Mouse (Mus musculus) embryonic facial prominence, embryonic 11.5 days (tissue): ENCODE measurements around the gene Bag6. TPM values are rescaled to one million over a fixed set of nuclear protein-coding genes. Genes with fewer than 3 reads are reported as not detected.

Experiments used
- ATAC-seq: fragments of 200-750 bp; cut with Nextera tagmentation; replicated peaks from 2 replicates; pipeline ENCODE4 v1.8.0; 2017; ENCODE audit warnings: low read depth; ENCODE audit not compliant: insufficient number of reproducible peaks, low FRiP score, low TSS enrichment
- DNase-seq: peaks from one replicate; pipeline ENCODE4 v3.0.0-alpha.2; 2015; ENCODE audit warnings: low spot score
- H3K27ac ChIP-seq: fragments of 300-500 bp; sonication (generic); replicated peaks from 2 replicates; pipeline ENCODE4 v1.5.1; 2014; ENCODE audit warnings: mild to moderate bottlenecking, low read depth, low read length, control low read depth
- H3K27me3 ChIP-seq: fragments of 300-500 bp; sonication (generic); 2 replicates; pipeline ENCODE4 v1.6.1; 2014; ENCODE audit warnings: mild to moderate bottlenecking, low read length, moderate library complexity, mixed read lengths; ENCODE audit not compliant: control insufficient read depth, insufficient read depth
- H3K36me3 ChIP-seq: fragments of 300-500 bp; sonication (generic); replicated peaks from 2 replicates; pipeline ENCODE4 v1.6.1; 2014; ENCODE audit warnings: low read depth, mild to moderate bottlenecking, low read length, moderate library complexity, mixed read lengths; ENCODE audit not compliant: control insufficient read depth, insufficient read depth
- H3K4me1 ChIP-seq: fragments of 300-500 bp; sonication (generic); 2 replicates; pipeline ENCODE4 v1.6.1; 2014; ENCODE audit warnings: low read length, mixed read lengths; ENCODE audit not compliant: control insufficient read depth, insufficient read depth
- H3K4me2 ChIP-seq: fragments of 300-500 bp; sonication (generic); 2 replicates; pipeline ENCODE4 v1.6.1; 2014; ENCODE audit warnings: low read depth, mild to moderate bottlenecking, control low read depth, low read length, moderate library complexity
- H3K4me3 ChIP-seq: fragments of 300-500 bp; sonication (generic); 2 replicates; pipeline ENCODE4 v1.5.1; 2014; ENCODE audit warnings: low read depth, low read length, control low read depth
- H3K9ac ChIP-seq: fragments of 300-500 bp; sonication (generic); replicated peaks from 2 replicates; pipeline ENCODE4 v1.6.1; 2014; ENCODE audit warnings: mild to moderate bottlenecking, control low read depth, low read length
- H3K9me3 ChIP-seq: fragments of 300-500 bp; sonication (generic); replicated peaks from 2 replicates; pipeline ENCODE4 v1.6.1; 2016; ENCODE audit warnings: mild to moderate bottlenecking, low read length, inconsistent platforms, mixed read lengths; ENCODE audit not compliant: control insufficient read depth
- WGBS: fragments of 180-500 bp; shearing (Covaris S2); extraction: QIAGEN DNeasy Blood & Tissue Kit; methylation state at CpG from one replicate; pipeline ENCODE4 v1.1.7; 2014; 5-methylcytosine and 5-hydroxymethylcytosine counted together
- polyA plus RNA-seq: library from polyadenylated mRNA; unstranded; fragments of >200 nt; fragmentation: Nextera tagmentation; extraction: Ambion mirVana; gene quantifications from 2 replicates; pipeline ENCODE4 v1.2.1, GENCODE M21; 2014

Gene Bag6
- polyA plus RNA-seq, 1 experiment from 2014 or later, result 101 TPM

DNA sequence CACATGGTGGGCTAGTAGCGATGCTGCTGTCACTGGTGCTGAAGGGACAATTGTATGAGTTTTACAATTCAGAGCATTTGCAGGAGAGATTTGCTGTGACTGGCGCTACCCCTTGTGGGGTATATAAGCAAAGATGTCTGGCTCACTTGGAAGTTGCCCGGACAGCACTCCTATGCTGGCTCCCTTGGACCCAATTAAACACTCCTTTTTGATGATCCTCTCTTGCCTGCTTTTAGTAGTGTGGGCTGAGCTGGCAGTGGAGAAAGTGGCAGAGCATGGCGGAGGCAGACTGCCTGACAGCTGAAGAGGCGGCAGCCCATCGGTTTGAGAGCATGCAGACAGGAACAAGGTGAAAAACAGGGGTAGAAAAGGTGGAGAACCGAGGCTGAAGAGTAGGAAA is 32.8 kb downstream of the Bag6 start:
- 84% methylated on average over 7 of the region's 7 CpGs for WGBS
- DNase-seq (no peak), ATAC-seq (no peak)
- no peak overlapping the region for H3K4me2 ChIP-seq
- peaks cover 2% of the 10 kb centered on the region; the same call in 1 of the 2 replicates for H3K4me1 ChIP-seq
- H3K9me3 ChIP-seq, result no peaks in the 10 kb centered on the region
- no peak overlapping the region for H3K4me3 ChIP-seq
- H3K27me3 ChIP-seq, result no peaks in the 10 kb centered on the region
- H3K36me3 ChIP-seq, result no peaks in the 10 kb centered on the region
- H3K9ac ChIP-seq, result no peak overlapping the region
- H3K27ac ChIP-seq, result no peak overlapping the region

DNA sequence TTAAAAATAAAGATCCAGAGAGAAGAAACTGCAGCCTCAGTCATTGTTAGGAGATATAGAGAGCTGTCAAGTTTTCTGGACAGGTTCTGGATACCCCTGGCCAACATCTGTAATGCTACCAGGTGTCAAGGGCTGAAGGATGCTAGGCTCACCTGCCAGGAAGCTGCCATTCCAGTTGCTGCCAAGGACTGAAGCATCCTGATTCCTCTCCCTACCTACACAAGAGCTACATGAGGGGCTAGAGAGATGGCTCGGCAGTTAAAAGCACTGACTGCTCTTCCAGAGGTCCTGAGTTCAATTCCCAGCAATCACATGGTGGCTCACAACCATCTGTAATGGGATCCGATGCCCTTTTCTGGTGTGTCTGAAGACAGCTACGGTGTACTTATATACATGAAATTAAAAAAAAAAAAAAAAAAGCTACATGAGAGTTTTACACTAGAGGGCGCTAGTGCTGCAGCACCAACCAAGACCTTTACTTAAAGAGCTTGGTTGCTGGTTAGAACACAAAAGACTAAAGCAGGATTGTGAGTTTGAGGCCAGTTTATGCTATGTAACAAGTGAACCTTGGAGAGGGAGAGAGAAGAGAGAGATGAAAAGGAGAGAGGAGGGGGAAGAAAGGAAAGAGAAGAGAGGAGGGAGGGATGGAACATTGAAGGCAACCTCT is 33.7 kb downstream of the Bag6 start:
- DNase-seq, result peak; percentile 84
- H3K36me3 ChIP-seq, result no peaks in the 10 kb centered on the region
- no peaks in the 10 kb centered on the region for H3K9me3 ChIP-seq
- H3K9ac ChIP-seq, result no peak overlapping the region
- no peak for ATAC-seq
- H3K4me1 ChIP-seq, result no peaks in the 10 kb centered on the region
- H3K27ac ChIP-seq, result no peak overlapping the region
- H3K4me2 ChIP-seq, result no peak overlapping the region
- H3K27me3 ChIP-seq, result no peaks in the 10 kb centered on the region
- 22% methylated on average over 4 of the region's 4 CpGs for WGBS
- no peak overlapping the region for H3K4me3 ChIP-seq

DNA sequence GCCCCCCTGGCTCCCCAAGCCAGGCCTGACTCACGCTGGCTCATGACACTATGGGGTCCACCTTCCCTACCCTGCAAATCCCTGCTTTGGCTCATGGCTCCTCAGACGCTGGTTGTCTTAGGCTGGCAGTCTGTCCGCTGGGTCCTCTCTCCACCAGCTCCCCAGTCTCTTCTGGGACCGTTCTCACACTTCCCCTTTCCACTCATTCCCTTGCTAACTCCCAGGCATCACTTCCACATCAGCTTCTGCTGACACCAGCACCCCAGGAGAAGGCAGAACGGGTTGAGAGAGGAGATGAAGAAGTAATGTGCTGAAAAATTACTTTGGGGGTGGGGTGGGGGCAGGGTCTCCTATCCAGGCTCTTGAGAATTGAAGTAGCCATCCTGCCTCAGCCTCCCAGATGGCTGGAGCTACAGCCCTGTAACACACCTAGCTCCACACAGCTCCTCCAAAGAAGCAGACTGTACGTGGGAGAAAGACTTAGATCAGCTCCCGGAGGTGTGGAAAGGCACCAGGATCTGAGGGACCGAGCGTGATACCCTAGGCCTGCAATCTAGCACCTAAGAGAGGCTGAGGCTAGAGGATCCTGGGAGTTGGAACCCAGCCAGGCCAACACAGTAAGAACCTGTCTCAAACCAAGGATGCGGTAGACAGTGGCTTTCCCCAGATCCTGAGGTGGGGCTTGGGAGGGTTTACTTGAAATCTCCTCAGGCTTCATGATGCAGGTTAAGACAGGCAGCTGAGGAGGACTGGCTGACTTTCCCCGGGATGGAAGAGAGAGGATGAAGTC is 37.7 kb downstream of the Bag6 start:
- Histone ChIP-seq H3K4me2 (no peak overlapping the region), H3K4me1 (no peaks in the 10 kb centered on the region), H3K27ac (no peak overlapping the region), H3K9ac (no peak overlapping the region), H3K4me3 (no peak overlapping the region), H3K27me3 (no peaks in the 10 kb centered on the region), H3K9me3 (no peaks in the 10 kb centered on the region), H3K36me3 (no peaks in the 10 kb centered on the region)
- 72% methylated on average over 11 of the region's 11 CpGs for WGBS
- DNase-seq (no peak), ATAC-seq (no peak)

DNA sequence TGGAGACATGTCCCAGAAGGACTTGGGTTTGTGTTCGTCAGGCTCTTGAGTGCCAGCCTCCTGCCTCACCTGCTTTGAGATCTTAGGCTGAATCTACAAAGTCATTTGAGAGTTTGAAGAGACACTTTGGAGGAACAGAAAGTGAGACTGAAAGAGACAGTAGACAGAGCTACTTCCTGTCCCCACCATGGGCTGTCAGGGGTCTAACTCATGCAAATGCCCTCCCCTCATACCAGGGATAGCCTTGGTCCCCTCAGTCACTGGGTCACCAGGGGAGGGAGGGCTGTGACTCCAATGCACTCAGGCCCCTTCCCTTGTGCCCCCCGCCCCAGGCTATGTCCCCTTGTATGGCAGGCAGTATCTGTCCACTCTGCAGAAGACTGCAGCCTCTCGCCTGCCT is 38.4 kb downstream of the Bag6 start:
- H3K36me3 ChIP-seq, result no peaks in the 10 kb centered on the region

DNA sequence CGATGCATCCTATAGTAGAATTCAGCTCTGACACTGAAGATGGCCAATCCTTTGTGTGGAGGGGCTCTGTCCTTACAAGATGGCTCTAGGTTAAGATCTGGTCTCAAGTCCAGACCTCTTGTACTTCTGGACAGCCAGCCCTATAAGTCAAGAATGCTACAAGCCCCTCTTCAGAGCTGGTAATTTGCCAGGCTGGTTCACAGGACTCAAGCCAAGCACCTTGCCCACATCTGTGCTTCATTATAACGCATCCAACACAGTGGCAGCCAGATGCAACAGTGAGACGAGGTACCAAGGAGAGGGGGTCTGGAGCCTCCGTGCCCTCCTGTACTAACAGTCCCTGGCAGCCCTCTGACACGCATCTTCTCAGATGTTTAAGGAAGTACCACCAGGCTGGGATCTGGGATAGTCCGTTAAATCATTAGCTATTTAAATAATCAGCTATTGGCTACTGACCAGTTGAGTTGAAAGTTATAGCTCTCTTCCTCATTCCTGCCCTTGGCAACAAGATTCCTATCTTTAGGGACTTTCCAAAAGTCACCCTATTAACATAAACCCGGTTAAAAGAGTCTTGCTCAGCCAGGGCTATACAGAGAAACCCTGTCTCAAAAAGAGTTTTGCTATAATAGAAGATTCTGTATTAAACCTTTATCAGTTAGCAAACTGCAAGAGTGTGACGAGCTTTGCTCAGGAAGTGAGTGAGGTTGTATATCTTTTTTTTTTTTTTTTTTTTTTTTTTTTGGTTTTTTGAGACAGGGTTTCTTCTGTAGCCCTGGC is 39.4 kb downstream of the Bag6 start:
- Histone ChIP-seq H3K36me3 (no peaks in the 10 kb centered on the region), H3K4me3 (no peak overlapping the region), H3K4me1 (no peaks in the 10 kb centered on the region), H3K9ac (no peak overlapping the region), H3K27me3 (no peaks in the 10 kb centered on the region), H3K4me2 (no peak overlapping the region), H3K27ac (no peak overlapping the region), H3K9me3 (no peaks in the 10 kb centered on the region)
- DNase-seq (no peak), ATAC-seq (no peak)
- 65% methylated on average over 8 of the region's 8 CpGs for whole genome bisulfite sequencing

More for the DNA sequence above, 38.4 kb downstream of the Bag6 start:
- Histone ChIP-seq H3K4me2 (no peak overlapping the region), H3K27ac (no peak overlapping the region), H3K27me3 (no peaks in the 10 kb centered on the region), H3K4me3 (no peak overlapping the region), H3K4me1 (no peaks in the 10 kb centered on the region), H3K9me3 (no peaks in the 10 kb centered on the region), H3K9ac (no peak overlapping the region)
- no peak for DNase-seq
- no peak for ATAC-seq
- 70% methylated on average over 3 of the region's 3 CpGs for WGBS

DNA sequence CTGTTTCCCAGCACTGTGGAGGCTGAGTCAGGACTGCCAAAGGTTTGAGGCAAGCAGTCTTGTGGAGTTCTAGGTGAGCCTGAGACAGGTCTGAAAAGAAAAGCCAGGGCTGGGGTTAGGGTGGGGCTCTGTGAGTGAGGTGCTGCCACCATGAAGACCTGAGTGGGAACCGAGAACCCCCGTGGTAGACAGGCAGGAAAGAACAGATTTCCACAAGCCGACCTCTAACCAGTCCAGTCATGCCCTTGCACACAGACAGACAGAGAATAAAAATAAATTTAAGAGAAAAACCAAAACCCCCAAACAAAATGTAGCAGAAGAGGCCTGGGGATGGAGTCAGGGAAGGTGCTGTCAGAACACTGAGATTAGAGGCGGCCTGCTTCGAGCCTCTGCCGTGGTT is 40.4 kb downstream of the Bag6 start:
- Histone ChIP-seq H3K4me3 (no peak overlapping the region), H3K36me3 (no peaks in the 10 kb centered on the region), H3K27ac (no peak overlapping the region), H3K4me2 (no peak overlapping the region), H3K9ac (no peak overlapping the region), H3K4me1 (no peaks in the 10 kb centered on the region), H3K27me3 (no peaks in the 10 kb centered on the region), H3K9me3 (no peaks in the 10 kb centered on the region)
- 77% methylated on average over 6 of the region's 6 CpGs for WGBS
- ATAC-seq (no peak), DNase-seq (no peak)

DNA sequence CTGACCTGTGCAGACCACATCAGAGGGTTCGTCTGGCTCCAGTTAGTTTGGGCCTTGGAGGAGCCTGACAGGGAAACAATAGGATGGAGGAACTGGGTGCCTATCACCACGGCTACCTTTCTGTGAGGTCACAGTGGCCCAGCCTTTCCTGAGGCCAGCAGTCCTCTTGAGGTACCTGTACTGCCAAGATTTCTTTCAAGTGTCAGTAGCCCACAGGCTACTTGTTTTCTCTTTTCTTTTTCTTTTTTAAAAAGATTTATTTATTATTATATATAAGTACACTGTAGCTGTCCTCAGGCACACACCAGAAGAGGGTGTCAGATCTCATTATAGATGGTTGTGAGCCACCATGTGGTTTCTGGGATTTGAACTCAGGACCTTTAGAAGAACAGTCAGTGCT is 41.0 kb downstream of the Bag6 start, which contains the start of gene Aif1:
Gene Aif1, minus strand, starts transcription at position 101 of the 400 bp plus-strand sequence.
- no peak within 1 kb of the TSS for H3K9ac ChIP-seq
- H3K27ac ChIP-seq, result no peak within 1 kb of the TSS
- 42% methylated on average over 2 of the region's 2 CpGs for WGBS
- H3K4me1 ChIP-seq, result no peaks in the 10 kb centered on the region
- ATAC-seq, result no peak
- H3K4me3 ChIP-seq, result no peak within 1 kb of the TSS
- H3K27me3 ChIP-seq, result no peaks in the 10 kb centered on the region
- H3K4me2 ChIP-seq, result no peak within 1 kb of the TSS
- H3K36me3 ChIP-seq, result no peaks in the 10 kb centered on the region
- no peak for DNase-seq
- H3K9me3 ChIP-seq, result no peaks in the 10 kb centered on the region
